Mouse (Mus musculus) cerebellum, adult 2 months (tissue): ENCODE data around the gene Ccdc97.

ENCODE experiments used
- CTCF ChIP-seq: fragments of 200-500 bp; IDR thresholded peaks from 2 replicates; pipeline ENCODE4 v1.5.1; 2011; ENCODE audit warnings: low read depth, mild to moderate bottlenecking, control low read depth, low read length, moderate library complexity, borderline replicate concordance; ENCODE audit not compliant: insufficient read depth
- POLR2A ChIP-seq: fragments of 200-500 bp; IDR thresholded peaks from 2 replicates; pipeline ENCODE4 v1.6.1; 2011; ENCODE audit warnings: low read length, control low read depth, borderline replicate concordance; ENCODE audit not compliant: insufficient read depth

DNA sequence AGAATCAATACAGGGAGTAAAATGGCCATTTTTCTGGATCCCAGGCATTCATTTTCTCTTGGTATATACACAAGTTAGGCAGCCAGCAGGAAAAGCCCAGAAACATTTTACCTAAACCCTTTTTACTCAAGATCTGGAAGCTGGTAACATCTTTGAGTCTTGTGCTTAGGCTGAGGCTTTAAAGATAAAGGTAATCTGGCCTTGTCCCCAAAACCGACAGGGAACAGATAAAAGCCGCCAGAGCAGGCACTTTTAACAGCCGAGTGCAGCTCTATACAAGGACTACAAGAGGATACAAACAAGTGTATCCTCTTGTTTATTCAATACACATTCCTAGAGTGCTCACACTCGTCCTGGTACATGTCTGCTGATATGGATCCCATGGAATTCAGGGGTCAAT is 16.1 kb upstream of the Ccdc97 start:
- TF ChIP-seq CTCF (no peak), POLR2A (no peak)
